Mouse (Mus musculus) forebrain, postnatal 0 days (tissue): ENCODE data around the gene C2cd4c. TPM values are rescaled to one million over a fixed set of nuclear protein-coding genes. Genes with fewer than 3 reads are reported as not detected.

Experiments
- ATAC-seq: fragments of 200-750 bp; cut with Nextera tagmentation; 2 replicates; pipeline ENCODE4 v1.8.0; 2017; ENCODE audit warnings: mild to moderate bottlenecking, moderate library complexity
- DNase-seq: peaks from one replicate; pipeline ENCODE4 v3.0.0-alpha.2; 2015
- H3K27ac ChIP-seq: fragments of 300-500 bp; sonication (generic); 2 replicates; pipeline ENCODE4 v1.5.1; 2014; ENCODE audit warnings: low read depth, mild to moderate bottlenecking, antibody characterized with exemption, low read length, moderate library complexity, mixed read lengths
- H3K27me3 ChIP-seq: fragments of 300-500 bp; sonication (generic); 2 replicates; pipeline ENCODE4 v1.6.1; 2014; ENCODE audit warnings: mild to moderate bottlenecking, low read length, mixed read lengths; ENCODE audit not compliant: insufficient read depth
- H3K36me3 ChIP-seq: fragments of 300-500 bp; sonication (generic); 2 replicates; pipeline ENCODE4 v1.6.1; 2014; ENCODE audit warnings: mild to moderate bottlenecking, moderate library complexity; ENCODE audit not compliant: insufficient read depth
- H3K4me1 ChIP-seq: fragments of 300-500 bp; sonication (generic); 2 replicates; pipeline ENCODE4 v1.6.1; 2014; ENCODE audit warnings: antibody characterized with exemption; ENCODE audit not compliant: insufficient read depth
- H3K4me2 ChIP-seq: fragments of 300-500 bp; sonication (generic); 2 replicates; pipeline ENCODE4 v1.6.1; 2014; ENCODE audit warnings: low read depth, mild to moderate bottlenecking, moderate library complexity
- H3K4me3 ChIP-seq: fragments of 300-500 bp; sonication (generic); 2 replicates; pipeline ENCODE4 v1.5.1; 2014; ENCODE audit warnings: low read depth, low read length, mixed read lengths
- H3K9ac ChIP-seq: fragments of 300-500 bp; sonication (generic); 2 replicates; pipeline ENCODE4 v1.6.1; 2014; ENCODE audit warnings: mild to moderate bottlenecking
- H3K9me3 ChIP-seq: fragments of 300-500 bp; sonication (generic); 2 replicates; pipeline ENCODE4 v1.6.1; 2016; ENCODE audit warnings: low read length
- CTCF ChIP-seq: sonication (generic); IDR thresholded peaks from 2 replicates; pipeline ENCODE4 v1.5.1; 2016; ENCODE audit warnings: antibody characterized with exemption, control low read depth, low read depth
- WGBS: fragments of 180-500 bp; shearing (Covaris S2); extraction: QIAGEN DNeasy Blood & Tissue Kit; methylation state at CpG from one replicate; pipeline ENCODE4 v1.1.7; 2014; 5-methylcytosine and 5-hydroxymethylcytosine counted together
- polyA plus RNA-seq: library from polyadenylated mRNA; unstranded; fragments of >200 nt; fragmentation: Nextera tagmentation; extraction: Ambion mirVana; gene quantifications from 2 replicates; pipeline ENCODE4 v1.2.1, GENCODE M21; 2015
- total RNA-seq: library from RNA; depleted of rRNA; stranded (reverse); fragments of >200 nt; gene quantifications from 2 replicates; pipeline ENCODE4 v1.2.3, GENCODE M21; 2014

C2cd4c gene
- total and polyA plus RNA-seq, 2 experiments from 2014 or later = 0.69 to 26.7 TPM

DNA sequence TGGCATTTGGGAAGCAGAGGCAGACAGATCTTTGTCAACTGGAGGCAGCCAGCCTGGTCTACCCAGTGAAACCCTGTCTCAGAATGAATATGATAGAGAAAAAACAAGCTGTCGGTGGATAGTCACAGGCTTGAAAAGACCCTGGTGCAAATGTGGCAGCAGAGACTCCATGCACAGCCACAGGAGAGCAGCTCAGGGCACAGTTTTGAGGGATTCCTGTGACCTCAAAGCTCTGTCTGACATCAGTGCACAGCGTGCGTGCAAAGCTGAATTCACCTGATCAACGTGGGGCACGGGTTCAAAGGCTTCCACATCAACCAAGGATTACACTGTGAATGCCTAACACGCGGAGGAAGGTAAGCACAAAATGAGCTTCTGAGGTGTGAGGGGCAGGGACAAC lies 33.5 kb downstream of the C2cd4c start:
- Histone ChIP-seq H3K27ac (no peak overlapping the region), H3K4me2 (no peak overlapping the region), H3K9me3 (no peaks in the 10 kb centered on the region), H3K4me3 (no peak overlapping the region), H3K27me3 (no peaks in the 10 kb centered on the region), H3K36me3 (no peaks in the 10 kb centered on the region), H3K9ac (no peak overlapping the region), H3K4me1 (no peaks in the 10 kb centered on the region)
- DNase-seq = no peak
- ATAC-seq = no peak
- 69% methylated on average over 7 of the region's 7 CpGs for WGBS
- no peak for TF ChIP-seq CTCF

DNA sequence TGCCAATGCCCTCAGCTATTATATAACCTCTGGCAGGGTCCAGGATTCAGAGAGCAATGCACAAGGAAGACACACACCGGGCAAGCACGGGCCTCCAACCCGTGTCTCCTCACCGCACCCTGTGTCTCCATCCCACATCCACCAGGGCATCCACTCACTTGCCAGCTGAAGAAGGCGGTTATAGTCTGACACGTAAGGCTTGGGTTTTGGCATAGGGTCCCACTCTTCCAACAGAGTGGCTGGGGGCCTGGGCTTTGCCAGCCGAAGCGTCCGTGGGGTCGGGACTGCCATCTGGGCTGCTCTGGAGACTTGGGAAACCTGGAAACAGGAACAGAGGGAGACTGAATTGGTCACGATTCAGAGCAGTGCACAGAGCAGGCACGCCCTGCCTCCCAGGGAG lies 34.0 kb downstream of the C2cd4c start:
- Histone ChIP-seq H3K4me1 (no peaks in the 10 kb centered on the region), H3K9me3 (no peaks in the 10 kb centered on the region), H3K4me2 (no peak overlapping the region), H3K36me3 (no peaks in the 10 kb centered on the region), H3K9ac (no peak overlapping the region), H3K27me3 (no peaks in the 10 kb centered on the region), H3K27ac (no peak overlapping the region), H3K4me3 (no peak overlapping the region)
- ATAC-seq (no peak), DNase-seq (no peak)
- no peak for TF ChIP-seq CTCF
- 71% methylated on average over 12 of the region's 12 CpGs for WGBS

DNA sequence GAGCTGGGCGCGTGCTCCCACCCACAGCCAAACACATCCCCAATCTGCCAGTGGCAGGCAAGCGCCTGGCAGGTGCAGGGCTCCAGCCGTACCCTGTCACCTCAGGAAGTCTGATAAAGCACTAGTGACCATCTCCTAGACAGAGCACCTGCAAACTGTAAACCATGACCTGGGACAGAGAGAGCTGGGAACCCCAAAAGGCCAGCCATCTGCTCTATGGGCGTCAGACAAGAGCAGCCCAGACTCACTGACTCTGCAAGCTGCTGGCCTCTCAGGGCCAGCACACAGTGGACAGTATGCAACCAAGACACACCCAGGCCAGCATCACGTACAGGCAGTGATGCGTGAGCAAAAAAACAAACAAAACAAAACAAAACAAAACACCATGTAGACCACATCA lies 34.9 kb downstream of the C2cd4c start:
- no peak for DNase-seq
- no peak for ATAC-seq
- no peaks in the 10 kb centered on the region for H3K27me3 ChIP-seq
- no peak for TF ChIP-seq CTCF
- WGBS = 84% methylated on average over 7 of the region's 7 CpGs
- no peaks in the 10 kb centered on the region for H3K9me3 ChIP-seq
- no peak overlapping the region for H3K4me2 ChIP-seq
- H3K9ac ChIP-seq = no peak overlapping the region
- no peaks in the 10 kb centered on the region for H3K4me1 ChIP-seq
- H3K4me3 ChIP-seq = no peak overlapping the region
- H3K27ac ChIP-seq = no peak overlapping the region
- no peaks in the 10 kb centered on the region for H3K36me3 ChIP-seq

DNA sequence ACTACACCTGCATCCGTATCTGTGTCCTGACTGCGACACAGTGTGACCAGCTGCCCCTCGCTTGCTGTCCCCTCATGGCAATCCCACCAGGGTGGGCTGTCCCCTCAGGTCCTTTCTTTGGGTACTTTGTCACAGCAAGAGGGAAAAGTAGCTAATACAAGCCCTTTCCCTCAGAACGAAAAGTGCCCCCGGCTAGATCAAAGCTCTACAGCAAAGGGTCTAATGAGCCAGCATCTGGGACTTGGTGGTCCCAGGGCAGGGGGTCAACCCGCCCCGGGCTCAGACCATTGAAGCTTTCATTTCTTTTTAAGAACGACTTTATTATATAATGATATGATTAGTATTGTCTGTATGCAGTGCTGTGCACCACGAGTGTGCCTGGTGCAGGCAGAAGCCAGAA lies 35.5 kb downstream of the C2cd4c start:
- H3K4me2 ChIP-seq = no peak overlapping the region
- 40% methylated on average over 9 of the region's 9 CpGs for WGBS
- no peak for DNase-seq
- H3K4me1 ChIP-seq = no peaks in the 10 kb centered on the region
- no peak overlapping the region for H3K9ac ChIP-seq
- H3K9me3 ChIP-seq = no peaks in the 10 kb centered on the region
- H3K36me3 ChIP-seq = no peaks in the 10 kb centered on the region
- ATAC-seq = no peak
- TF ChIP-seq CTCF = no peak
- no peaks in the 10 kb centered on the region for H3K27me3 ChIP-seq
- no peak overlapping the region for H3K4me3 ChIP-seq
- no peak overlapping the region for H3K27ac ChIP-seq

DNA sequence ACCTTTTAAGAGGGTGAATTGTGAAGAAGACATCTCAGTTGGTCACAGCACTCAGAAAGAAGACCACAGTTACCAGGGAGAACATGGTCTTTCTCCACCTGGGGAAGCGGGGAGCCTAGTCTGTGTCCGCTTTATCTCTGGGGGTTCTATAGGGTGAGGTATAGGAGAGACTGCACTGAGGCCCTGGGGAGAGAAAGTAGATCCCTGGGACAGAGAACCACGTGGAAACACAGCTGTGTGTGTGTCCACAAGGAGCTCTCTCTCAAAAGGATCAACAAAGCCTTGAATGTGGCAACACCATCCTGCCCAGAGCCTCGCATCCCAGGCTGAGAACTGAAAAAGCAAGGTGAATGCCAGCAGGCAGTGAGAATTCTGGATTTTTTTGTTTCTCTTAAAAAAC lies 36.4 kb downstream of the C2cd4c start:
- no peak for TF ChIP-seq CTCF
- H3K27me3 ChIP-seq = no peaks in the 10 kb centered on the region
- DNase-seq (no peak), ATAC-seq (no peak)
- no peaks in the 10 kb centered on the region for H3K9me3 ChIP-seq
- H3K4me3 ChIP-seq = no peak overlapping the region
- H3K4me1 ChIP-seq = no peaks in the 10 kb centered on the region
- H3K9ac ChIP-seq = no peak overlapping the region
- no peaks in the 10 kb centered on the region for H3K36me3 ChIP-seq
- 70% methylated on average over 4 of the region's 4 CpGs for WGBS
- no peak overlapping the region for H3K27ac ChIP-seq
- no peak overlapping the region for H3K4me2 ChIP-seq

DNA sequence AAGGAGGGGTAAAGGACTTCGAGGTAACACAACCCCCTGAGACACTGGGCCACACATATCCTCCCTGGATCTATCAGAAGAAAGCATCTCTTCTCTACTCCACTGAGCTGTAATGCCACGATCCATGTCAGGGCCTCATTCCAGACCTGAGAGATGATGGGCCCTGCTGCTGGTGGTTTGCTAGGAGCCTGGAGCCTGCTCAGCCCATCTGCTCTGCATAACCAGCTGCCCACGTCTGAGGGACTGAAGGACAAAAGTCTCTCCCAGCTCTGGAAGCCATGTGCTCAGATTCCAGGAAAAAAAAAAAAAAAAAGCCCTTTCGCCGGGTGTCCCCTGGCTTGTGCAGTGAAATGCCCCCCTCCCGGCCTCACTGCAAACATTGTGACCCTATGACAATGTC lies 38.1 kb downstream of the C2cd4c start:
- H3K36me3 ChIP-seq = no peaks in the 10 kb centered on the region
- ATAC-seq = no peak
- 79% methylated on average over 6 of the region's 6 CpGs for WGBS

DNA sequence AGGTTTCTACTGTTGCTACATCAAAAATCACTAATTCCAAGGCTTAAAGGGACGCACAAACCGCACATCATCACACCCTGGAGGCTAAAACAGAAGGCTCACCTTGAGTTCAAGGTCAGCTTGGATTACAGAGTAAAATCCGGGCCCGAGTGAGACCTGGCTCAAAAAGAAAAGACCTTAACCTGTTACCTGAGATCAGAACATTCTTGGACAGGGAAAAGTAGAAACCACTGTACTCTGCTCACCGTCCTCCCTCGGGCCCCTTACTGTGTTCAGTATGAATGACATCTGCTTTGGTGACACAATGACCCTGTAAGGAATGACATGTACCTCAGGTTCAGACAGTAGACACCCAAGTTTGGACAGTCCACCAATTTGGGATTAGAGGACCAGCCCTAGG lies 39.0 kb downstream of the C2cd4c start:
- no peak overlapping the region for H3K4me2 ChIP-seq
- ATAC-seq (no peak), DNase-seq (no peak)
- H3K9ac ChIP-seq = no peak overlapping the region
- H3K36me3 ChIP-seq = no peaks in the 10 kb centered on the region
- no peak overlapping the region for H3K4me3 ChIP-seq
- no peak for TF ChIP-seq CTCF
- H3K9me3 ChIP-seq = no peaks in the 10 kb centered on the region
- H3K4me1 ChIP-seq = no peaks in the 10 kb centered on the region
- no peaks in the 10 kb centered on the region for H3K27me3 ChIP-seq
- no peak overlapping the region for H3K27ac ChIP-seq
- WGBS = 94% methylated on average over 6 of the region's 6 CpGs

More for the DNA sequence above, 38.1 kb downstream of the C2cd4c start:
- H3K9ac ChIP-seq = no peak overlapping the region
- H3K27ac ChIP-seq = no peak overlapping the region
- no peak for TF ChIP-seq CTCF
- no peak for DNase-seq
- no peaks in the 10 kb centered on the region for H3K4me1 ChIP-seq
- no peak overlapping the region for H3K4me2 ChIP-seq
- no peaks in the 10 kb centered on the region for H3K9me3 ChIP-seq
- H3K4me3 ChIP-seq = no peak overlapping the region
- no peaks in the 10 kb centered on the region for H3K27me3 ChIP-seq

DNA sequence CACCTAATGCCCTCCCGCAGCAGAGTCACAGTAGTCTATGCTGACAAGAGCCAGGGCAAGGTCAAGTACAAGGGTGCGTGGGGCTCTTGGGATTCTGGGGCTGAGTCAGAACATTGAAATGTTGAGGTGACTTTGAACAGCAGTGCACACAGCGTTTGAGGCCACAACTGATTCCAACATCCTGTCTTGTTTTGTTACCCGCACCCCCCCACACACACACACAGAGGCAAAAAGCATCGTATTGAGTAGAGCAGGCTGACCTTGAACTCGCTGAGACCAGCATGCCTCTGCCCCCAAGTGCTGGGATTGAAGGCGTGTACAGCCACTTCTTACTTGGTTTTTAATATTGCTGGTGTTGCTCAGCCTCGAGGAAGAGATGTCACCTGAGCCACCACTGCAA lies 39.5 kb downstream of the C2cd4c start:
- Histone ChIP-seq H3K4me2 (no peak overlapping the region), H3K4me1 (no peaks in the 10 kb centered on the region), H3K27me3 (no peaks in the 10 kb centered on the region), H3K9ac (no peak overlapping the region), H3K4me3 (no peak overlapping the region), H3K36me3 (no peaks in the 10 kb centered on the region), H3K27ac (no peak overlapping the region), H3K9me3 (no peaks in the 10 kb centered on the region)
- no peak for TF ChIP-seq CTCF
- no peak for DNase-seq
- ATAC-seq = no peak
- WGBS = 85% methylated on average over 8 of the region's 8 CpGs
